Mouse (Mus musculus): ENCODE data around the gene Dhrs1. TPM values are rescaled to one million over a fixed set of nuclear protein-coding genes. Genes with fewer than 3 reads are reported as not detected.

Dhrs1 gene
- polyA plus RNA-seq, 1 experiment from 2014 or later, result 75.0 TPM

Other genes with a start within 250 kb of the Dhrs1 start
- gene Cpne6, start 235.2 kb downstream of the Dhrs1 start, polyA plus RNA-seq (2016; fragmentation: Nextera tagmentation; extraction: Ambion mirVana), result 0.83 and 1.4 TPM in 2 replicates
- not detected in 2 replicates for gene Nrl, start 220.7 kb downstream of the Dhrs1 start, polyA plus RNA-seq (2016; fragmentation: Nextera tagmentation; extraction: Ambion mirVana)
- 22.3 and 23.6 TPM in 2 replicates for gene Pck2, start 205.4 kb downstream of the Dhrs1 start, polyA plus RNA-seq (2016; fragmentation: Nextera tagmentation; extraction: Ambion mirVana)
- gene Dcaf11, start 185.7 kb downstream of the Dhrs1 start, polyA plus RNA-seq (2016; fragmentation: Nextera tagmentation; extraction: Ambion mirVana), result 104 and 106 TPM in 2 replicates
- gene A730061H03Rik, start 185.3 kb downstream of the Dhrs1 start, polyA plus RNA-seq (2016; fragmentation: Nextera tagmentation; extraction: Ambion mirVana), result 0.62 TPM in 1 of 2 replicates, not detected in the other
- 1.4 and 4.2 TPM in 2 replicates for gene Fitm1, start 170.1 kb downstream of the Dhrs1 start, polyA plus RNA-seq (2016; fragmentation: Nextera tagmentation; extraction: Ambion mirVana)
- 132 and 133 TPM in 2 replicates for gene Psme1, start 167.6 kb downstream of the Dhrs1 start, polyA plus RNA-seq (2016; fragmentation: Nextera tagmentation; extraction: Ambion mirVana)
- 8.5 and 9.0 TPM in 2 replicates for gene Emc9, start 160.4 kb downstream of the Dhrs1 start, polyA plus RNA-seq (2016; fragmentation: Nextera tagmentation; extraction: Ambion mirVana)
- gene Psme2, start 154.6 kb downstream of the Dhrs1 start, polyA plus RNA-seq (2016; fragmentation: Nextera tagmentation; extraction: Ambion mirVana), result 201 and 234 TPM in 2 replicates
- 21.2 and 23.7 TPM in 2 replicates for gene Rnf31, start 154.0 kb downstream of the Dhrs1 start, polyA plus RNA-seq (2016; fragmentation: Nextera tagmentation; extraction: Ambion mirVana)
- 9.9 and 10.7 TPM in 2 replicates for gene Irf9, start 142.1 kb downstream of the Dhrs1 start, polyA plus RNA-seq (2016; fragmentation: Nextera tagmentation; extraction: Ambion mirVana)
- gene Rec8, start 127.7 kb downstream of the Dhrs1 start, polyA plus RNA-seq (2016; fragmentation: Nextera tagmentation; extraction: Ambion mirVana), result 14.9 and 15.9 TPM in 2 replicates
- 79.0 and 91.0 TPM in 2 replicates for gene Ipo4, start 109.7 kb downstream of the Dhrs1 start, polyA plus RNA-seq (2016; fragmentation: Nextera tagmentation; extraction: Ambion mirVana)
- 2.4 and 3.2 TPM in 2 replicates for gene Gm49378, start 107.8 kb downstream of the Dhrs1 start, polyA plus RNA-seq (2016; fragmentation: Nextera tagmentation; extraction: Ambion mirVana)
- 69.4 and 69.8 TPM in 2 replicates for gene Tm9sf1, start 101.9 kb downstream of the Dhrs1 start, polyA plus RNA-seq (2016; fragmentation: Nextera tagmentation; extraction: Ambion mirVana)
- 0.50 and 0.52 TPM in 2 replicates for gene Tssk4, start 95.5 kb downstream of the Dhrs1 start, polyA plus RNA-seq (2016; fragmentation: Nextera tagmentation; extraction: Ambion mirVana)
- 63.7 and 65.4 TPM in 2 replicates for gene Mdp1, start 85.2 kb downstream of the Dhrs1 start, polyA plus RNA-seq (2016; fragmentation: Nextera tagmentation; extraction: Ambion mirVana)
- gene Gmpr2, start 73.7 kb downstream of the Dhrs1 start, polyA plus RNA-seq (2016; fragmentation: Nextera tagmentation; extraction: Ambion mirVana), result 57.0 and 58.2 TPM in 2 replicates
- 506 and 544 TPM in 2 replicates for gene Nedd8, start 73.6 kb downstream of the Dhrs1 start, polyA plus RNA-seq (2016; fragmentation: Nextera tagmentation; extraction: Ambion mirVana)
- gene Tinf2, start 63.9 kb downstream of the Dhrs1 start, polyA plus RNA-seq (2016; fragmentation: Nextera tagmentation; extraction: Ambion mirVana), result 42.8 and 43.1 TPM in 2 replicates
- 0.48 and 0.90 TPM in 2 replicates for gene Tgm1, start 31.8 kb downstream of the Dhrs1 start, polyA plus RNA-seq (2016; fragmentation: Nextera tagmentation; extraction: Ambion mirVana)
- 36.6 and 38.1 TPM in 2 replicates for gene Rabggta, start 23.4 kb downstream of the Dhrs1 start, polyA plus RNA-seq (2016; fragmentation: Nextera tagmentation; extraction: Ambion mirVana)
- gene Nop9, start within 50 bp of the Dhrs1 start, polyA plus RNA-seq (2016; fragmentation: Nextera tagmentation; extraction: Ambion mirVana), result 42.0 and 47.5 TPM in 2 replicates
- gene Cideb, start 12.8 kb upstream of the Dhrs1 start, polyA plus RNA-seq (2016; fragmentation: Nextera tagmentation; extraction: Ambion mirVana), result 0.36 and 0.56 TPM in 2 replicates
- 0.36 and 0.57 TPM in 2 replicates for gene Ltb4r2, start 15.7 kb upstream of the Dhrs1 start, polyA plus RNA-seq (2016; fragmentation: Nextera tagmentation; extraction: Ambion mirVana)
- 0.72 TPM in 1 of 2 replicates, not detected in the other for gene Ltb4r1, start 20.3 kb upstream of the Dhrs1 start, polyA plus RNA-seq (2016; fragmentation: Nextera tagmentation; extraction: Ambion mirVana)
- 15.7 and 19.5 TPM in 2 replicates for gene Adcy4, start 38.4 kb upstream of the Dhrs1 start, polyA plus RNA-seq (2016; fragmentation: Nextera tagmentation; extraction: Ambion mirVana)
- 10.8 and 13.5 TPM in 2 replicates for gene Ripk3, start 43.2 kb upstream of the Dhrs1 start, polyA plus RNA-seq (2016; fragmentation: Nextera tagmentation; extraction: Ambion mirVana)
- gene Nfatc4, start 77.5 kb upstream of the Dhrs1 start, polyA plus RNA-seq (2016; fragmentation: Nextera tagmentation; extraction: Ambion mirVana), result 42.4 and 45.2 TPM in 2 replicates
- 30.4 and 35.8 TPM in 2 replicates for gene Nynrin, start 108.3 kb upstream of the Dhrs1 start, polyA plus RNA-seq (2016; fragmentation: Nextera tagmentation; extraction: Ambion mirVana)
- 0.05 and 0.35 TPM in 2 replicates for gene Cbln3, start 138.7 kb upstream of the Dhrs1 start, polyA plus RNA-seq (2016; fragmentation: Nextera tagmentation; extraction: Ambion mirVana)
- gene Khnyn, start 139.3 kb upstream of the Dhrs1 start, polyA plus RNA-seq (2016; fragmentation: Nextera tagmentation; extraction: Ambion mirVana), result 22.4 and 23.5 TPM in 2 replicates
- gene Sdr39u1, start 154.6 kb upstream of the Dhrs1 start, polyA plus RNA-seq (2016; fragmentation: Nextera tagmentation; extraction: Ambion mirVana), result 63.5 and 68.3 TPM in 2 replicates
- gene Cma1, start 199.0 kb upstream of the Dhrs1 start, polyA plus RNA-seq (2016; fragmentation: Nextera tagmentation; extraction: Ambion mirVana), result not detected in 2 replicates
- not detected in 2 replicates for gene Cma2, start 205.3 kb upstream of the Dhrs1 start, polyA plus RNA-seq (2016; fragmentation: Nextera tagmentation; extraction: Ambion mirVana)